9 mouse cellular contexts compared by ENCODE assay signal in the genomic region with DNA sequence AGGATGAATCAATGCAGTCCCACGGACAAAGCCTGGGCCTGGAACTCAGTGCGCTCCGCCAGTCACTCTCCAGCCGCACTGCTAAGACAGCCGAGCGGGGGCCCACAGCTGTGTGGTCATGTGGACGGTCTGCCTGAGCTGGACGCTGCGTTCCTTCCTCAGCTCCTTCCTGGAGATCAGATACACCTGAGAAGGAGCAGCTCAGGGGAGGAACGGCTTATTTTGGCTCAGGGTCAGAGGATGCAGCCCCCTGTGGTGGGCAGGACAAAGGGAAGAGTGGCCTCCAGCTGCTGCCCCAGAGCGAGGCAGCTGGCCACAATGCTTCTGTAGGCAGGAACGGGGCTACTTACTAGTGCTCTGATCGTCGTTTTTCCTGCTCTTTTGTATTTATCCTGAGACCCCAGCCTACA. TPM values are rescaled to one million over a fixed set of nuclear protein-coding genes. Genes with fewer than 3 reads are reported as not detected.
DNase-seq lines count a peak whose midpoint lies in the region; ATAC-seq lines count a peak whose summit lies in the region.
"Had no signal": no experiment of that assay in that cellular context is flagged by ENCODE, and none has a peak within 500 bp of the region (broad histone marks: within the 10 kb centered on the region; RNA-seq: fewer than 3 reads in every experiment).

No protein-coding gene starts in this region.

- no peaks in the 10 kb centered on the region for H3K9me3 ChIP-seq in kidney, embryonic 14.5 days (ENCODE audit: control insufficient read depth, low read length)
- no peaks in the 10 kb centered on the region for H3K9me3 ChIP-seq in hindbrain, embryonic 12.5 days (replicated peaks)
- H3K9me3 ChIP-seq in midbrain, embryonic 15.5 days, result no peaks in the 10 kb centered on the region

- no peaks in the 10 kb centered on the region for H3K36me3 ChIP-seq in kidney, embryonic 14.5 days (ENCODE audit: control insufficient read depth, insufficient read depth, low read length)
- no peaks in the 10 kb centered on the region for H3K36me3 ChIP-seq in hindbrain, embryonic 12.5 days
- H3K36me3 ChIP-seq in midbrain, embryonic 15.5 days (replicated peaks), result no peaks in the 10 kb centered on the region

- H3K27me3 ChIP-seq in kidney, embryonic 14.5 days (ENCODE audit: control insufficient read depth, insufficient read depth, low read length), result no peaks in the 10 kb centered on the region
- H3K27me3 ChIP-seq in hindbrain, embryonic 12.5 days, result peaks cover 3% of the 10 kb centered on the region; the same call in 1 of the 2 replicates
- no peaks in the 10 kb centered on the region for H3K27me3 ChIP-seq in midbrain, embryonic 15.5 days (replicated peaks)

- peak; percentile 57; the same call in 1 of the 2 replicates for ATAC-seq in kidney, embryonic 14.5 days (ENCODE audit: low FRiP score, low TSS enrichment)
- peak; percentile 61; the same call in 1 of the 2 replicates for ATAC-seq in hindbrain, embryonic 12.5 days (ENCODE audit: low FRiP score)
- no peak for ATAC-seq in midbrain, embryonic 15.5 days (replicated peaks)

- DNase-seq in kidney, adult 11 months, result no peak
- DNase-seq in embryo, embryonic 11 days, result peak; percentile 69
- no peak for DNase-seq in yolk sac, embryonic 10.5 days (ENCODE audit: low spot score)
- DNase-seq in urinary bladder, adult 2 months (ENCODE audit: low spot score), result no peak
- DNase-seq in right cerebral cortex, postnatal 14 days, result no peak

- H3K4me2 ChIP-seq in kidney, embryonic 14.5 days (replicated peaks; ENCODE audit: low read depth, low read length), result peak overlapping the region; percentile 32
- peak overlapping the region; percentile 47 for H3K4me2 ChIP-seq in hindbrain, embryonic 12.5 days (replicated peaks)
- H3K4me2 ChIP-seq in midbrain, embryonic 15.5 days, result peak overlapping the region; percentile 46

- peak overlapping the region; percentile 28; the same call in 1 of the 2 replicates for H3K9ac ChIP-seq in kidney, embryonic 14.5 days (ENCODE audit: low read depth, low read length)
- H3K9ac ChIP-seq in hindbrain, embryonic 12.5 days, result no peak overlapping the region
- peak overlapping the region; percentile 21 for H3K9ac ChIP-seq in midbrain, embryonic 15.5 days

- H3K4me1 ChIP-seq in kidney, embryonic 14.5 days (ENCODE audit: control insufficient read depth, insufficient read depth, low read length), result peaks cover 5% of the 10 kb centered on the region; the same call in 1 of the 2 replicates
- H3K4me1 ChIP-seq in hindbrain, embryonic 12.5 days, result peaks cover 8% of the 10 kb centered on the region; the same call in 1 of the 2 replicates
- H3K4me1 ChIP-seq in midbrain, embryonic 15.5 days, result peaks cover 11% of the 10 kb centered on the region

- peak overlapping the region; percentile 13; the same call in 1 of the 2 replicates for H3K4me3 ChIP-seq in kidney, embryonic 14.5 days (ENCODE audit: low read length)
- H3K4me3 ChIP-seq in hindbrain, embryonic 12.5 days, result peak overlapping the region; percentile 7; the same call in 1 of the 2 replicates
- H3K4me3 ChIP-seq in midbrain, embryonic 15.5 days, result peak overlapping the region; percentile 16

- 9% methylated on average over 14 of the region's 14 CpGs for WGBS in kidney, embryonic 14.5 days
- 6% methylated on average over 14 of the region's 14 CpGs for WGBS in hindbrain, embryonic 12.5 days
- whole genome bisulfite sequencing in midbrain, embryonic 15.5 days, result 6% methylated on average over 14 of the region's 14 CpGs

- H3K27ac ChIP-seq in kidney, embryonic 14.5 days (ENCODE audit: low read depth, low read length), result no peak overlapping the region
- H3K27ac ChIP-seq in hindbrain, embryonic 12.5 days, result no peak overlapping the region
- H3K27ac ChIP-seq in midbrain, embryonic 15.5 days, result no peak overlapping the region
- H3K27ac ChIP-seq: macrophage had no signal

RNA-seq across cellular contexts. Expression of gene Xrcc2, which starts 51.0 kb away (rescaled TPM):
- 8.4 and 10.6 TPM in 2 replicates for polyA plus RNA-seq in kidney, embryonic 14.5 days (2014; fragmentation: Nextera tagmentation; extraction: Ambion mirVana)
- polyA plus RNA-seq in hindbrain, embryonic 12.5 days (2016; fragmentation: Nextera tagmentation; extraction: Ambion mirVana), result 8.0 and 9.5 TPM in 2 replicates
- 5.1 and 5.2 TPM in 2 replicates for polyA plus RNA-seq in midbrain, embryonic 15.5 days (2015; fragmentation: Nextera tagmentation; extraction: Ambion mirVana)
- polyA plus RNA-seq in urinary bladder, adult 2 months (2012; rRNA removed), result 4.0 and 4.5 TPM in 2 replicates
